Mouse (Mus musculus) frontal cortex, adult 2 months (tissue): ENCODE measurements around the gene Cyren. TPM values are rescaled to one million over a fixed set of nuclear protein-coding genes. Genes with fewer than 3 reads are reported as not detected.

ENCODE experiments used
- DNase-seq, 2 experiments: peaks; one replicate each; pipeline ENCODE4 v3.0.0; 2022; ENCODE audit warnings: low spot score in 1 of 2; ENCODE audit errors: extremely low spot score in 1 of 2
- polyA plus RNA-seq: library from polyadenylated mRNA; depleted of rRNA; stranded (reverse); fragments of >200 nt; gene quantifications from 2 replicates; pipeline ENCODE4 v1.2.3, GENCODE M21; 2012; rRNA removed

Gene Cyren
- polyA plus RNA-seq, 1 experiment: 6.5 TPM

DNA sequence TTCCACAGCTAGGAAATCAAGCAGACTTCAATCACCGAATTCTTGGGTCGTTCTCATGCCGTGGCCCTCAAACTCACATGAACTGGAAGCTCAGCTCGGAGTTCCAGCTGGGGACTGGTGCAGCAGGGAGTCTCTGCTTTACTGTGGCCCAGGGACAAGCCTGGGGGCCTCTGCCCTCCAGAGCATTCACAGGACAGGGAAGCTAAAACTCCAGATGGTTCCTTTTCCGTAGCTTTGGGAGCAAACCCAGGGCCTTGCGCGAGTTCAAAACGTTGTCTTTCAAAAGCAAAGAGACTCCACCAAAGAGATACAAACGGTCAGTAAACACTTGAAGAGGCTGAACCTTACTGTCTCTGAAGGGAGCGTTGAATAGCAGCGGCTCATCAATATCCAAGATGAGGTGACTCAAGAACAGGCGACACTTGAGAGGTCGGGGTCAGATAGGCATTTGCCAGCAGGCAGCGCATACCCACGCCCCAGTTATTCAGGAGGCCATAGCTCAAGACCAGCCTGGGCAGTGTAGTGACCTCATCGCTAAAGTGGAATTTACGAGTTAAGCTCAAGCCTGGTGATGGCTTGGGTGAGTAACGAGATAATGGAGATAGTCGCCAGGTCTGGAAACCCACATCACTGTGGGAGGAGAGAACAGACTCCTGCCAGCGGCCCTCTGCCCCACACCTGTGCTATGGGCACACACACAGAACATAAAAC is 9.2 kb downstream of the Cyren start:
- DNase-seq: no peak

DNA sequence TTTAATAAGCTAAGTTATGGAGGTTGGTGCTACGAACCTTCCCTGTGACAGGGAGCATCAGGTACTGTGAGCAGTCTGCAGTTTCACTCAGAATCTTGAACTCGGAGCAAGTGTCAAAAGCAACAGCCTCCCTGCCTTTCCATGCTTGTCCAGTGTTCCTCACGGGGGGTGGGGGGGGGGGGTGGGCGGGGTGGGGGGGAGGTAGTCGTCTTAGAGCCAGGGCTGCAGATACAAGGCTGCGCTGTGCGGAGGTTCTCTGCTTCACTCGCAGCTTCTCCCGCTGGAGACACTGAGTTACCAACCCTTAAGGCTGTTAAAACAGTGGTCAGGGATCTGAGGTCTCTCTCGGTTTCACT is 9.9 kb downstream of the Cyren start:
- no peak for DNase-seq

DNA sequence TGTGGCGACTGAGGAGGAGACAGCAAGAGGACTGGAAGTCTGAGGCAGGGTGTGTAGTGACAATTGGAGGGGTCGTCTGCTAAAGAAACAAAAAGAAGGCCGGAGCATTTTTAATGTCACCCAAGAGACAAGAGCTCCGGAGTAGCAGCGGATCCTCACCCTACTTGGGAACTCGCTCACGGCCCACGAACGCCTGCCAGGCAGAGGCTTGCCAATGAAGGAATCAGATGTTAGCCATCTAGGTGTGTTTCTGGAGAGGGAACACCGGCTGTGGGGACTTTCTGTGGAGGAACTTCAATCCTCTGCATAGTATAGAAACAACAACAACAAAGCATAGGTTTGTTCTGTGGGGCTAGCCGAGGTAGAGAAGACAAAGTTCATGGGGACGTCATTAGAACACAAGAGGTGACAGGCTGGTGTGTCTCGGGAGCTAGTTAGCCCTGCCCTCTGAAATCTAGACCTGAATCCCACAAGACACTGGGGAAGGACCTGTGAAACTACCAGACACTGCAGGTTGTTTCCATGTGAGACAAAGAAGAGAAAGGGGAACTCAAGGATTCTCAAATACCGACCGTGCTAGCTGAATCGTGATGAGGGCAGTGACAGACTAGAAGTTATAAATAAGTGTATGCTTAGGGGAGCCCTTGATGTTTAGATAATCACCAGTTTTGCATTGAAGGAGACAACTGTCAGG is 10.4 kb downstream of the Cyren start:
- DNase-seq: no peak

DNA sequence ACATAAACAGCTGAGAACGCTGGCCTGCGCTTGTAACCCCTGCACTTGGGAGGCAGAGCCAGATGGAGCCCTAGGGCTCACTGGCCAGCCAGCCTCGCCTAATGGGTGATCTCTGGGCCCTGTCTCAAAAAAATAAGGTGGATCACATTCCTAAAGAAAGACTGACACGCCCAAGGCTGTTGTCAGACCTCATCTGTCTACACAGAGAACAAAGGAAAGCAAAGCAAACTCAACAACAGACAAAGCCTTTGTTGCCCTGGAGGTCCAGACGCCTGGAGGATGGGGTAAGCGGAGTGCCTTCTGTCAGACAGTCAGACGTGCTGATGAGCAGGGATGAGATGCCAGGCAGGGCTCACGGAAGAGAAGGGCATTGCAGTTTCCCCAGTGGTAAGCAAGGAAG is 11.1 kb downstream of the Cyren start:
- no peak for DNase-seq

DNA sequence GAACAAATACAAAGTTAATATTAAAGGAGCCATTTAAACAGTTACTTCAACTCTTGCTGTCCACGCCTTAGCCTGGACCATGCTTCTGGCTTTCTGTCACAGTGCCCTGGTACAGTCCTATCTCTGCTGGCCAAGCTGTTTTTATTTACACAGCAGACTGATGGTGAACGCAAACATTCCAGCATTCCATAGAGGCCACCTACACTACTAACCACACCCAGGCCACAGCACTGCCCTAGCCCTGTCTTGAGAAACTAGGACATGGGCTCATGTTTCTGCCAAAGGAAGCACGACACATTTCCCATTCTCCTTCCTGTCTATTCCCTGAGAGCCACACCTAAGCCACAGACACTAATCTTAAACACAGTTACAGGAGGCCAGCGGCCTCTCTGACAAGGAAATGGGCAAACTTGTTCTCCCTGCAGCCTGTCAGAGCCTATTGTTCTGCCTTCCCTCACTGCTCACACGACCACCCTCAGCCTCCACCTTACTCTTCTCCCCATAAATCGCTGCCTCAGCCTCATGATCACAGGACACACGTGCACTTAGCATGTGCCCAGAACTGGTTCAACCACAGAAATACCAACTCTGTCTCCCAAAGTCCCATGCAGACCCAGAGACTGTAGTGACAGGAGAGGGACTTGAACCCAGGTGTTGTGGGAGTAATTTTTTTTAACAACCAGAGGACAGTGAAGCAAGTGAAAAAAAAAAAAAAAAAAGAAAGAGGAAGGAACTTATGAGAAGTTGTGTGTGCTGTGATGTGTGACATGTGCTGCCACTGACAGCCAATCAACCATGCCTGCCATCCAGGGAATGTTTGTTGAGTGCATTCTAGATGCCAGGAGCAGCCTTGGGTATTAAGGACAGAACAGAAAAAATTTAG is 11.9 kb downstream of the Cyren start:
- no peak for DNase-seq

DNA sequence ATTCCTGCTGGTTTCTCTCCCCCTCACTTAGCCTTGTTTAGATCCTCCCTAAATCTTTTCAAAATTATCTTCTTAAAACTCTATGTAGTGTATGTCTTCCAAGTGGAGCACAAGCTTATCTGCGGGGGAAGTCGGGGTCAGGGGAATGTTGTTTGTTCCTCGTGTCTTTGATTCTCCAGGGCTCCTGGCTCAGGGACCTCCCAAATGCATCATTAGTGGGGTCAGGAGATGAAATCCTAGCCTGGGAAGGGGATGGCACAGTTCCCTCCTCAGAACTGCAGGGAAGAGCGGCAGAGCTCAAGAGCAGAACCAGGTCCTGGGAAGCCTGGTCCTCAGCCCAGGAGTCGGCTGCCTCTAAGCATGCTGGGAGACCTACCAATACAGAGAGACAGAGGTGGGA is 12.6 kb downstream of the Cyren start:
- DNase-seq: no peak

DNA sequence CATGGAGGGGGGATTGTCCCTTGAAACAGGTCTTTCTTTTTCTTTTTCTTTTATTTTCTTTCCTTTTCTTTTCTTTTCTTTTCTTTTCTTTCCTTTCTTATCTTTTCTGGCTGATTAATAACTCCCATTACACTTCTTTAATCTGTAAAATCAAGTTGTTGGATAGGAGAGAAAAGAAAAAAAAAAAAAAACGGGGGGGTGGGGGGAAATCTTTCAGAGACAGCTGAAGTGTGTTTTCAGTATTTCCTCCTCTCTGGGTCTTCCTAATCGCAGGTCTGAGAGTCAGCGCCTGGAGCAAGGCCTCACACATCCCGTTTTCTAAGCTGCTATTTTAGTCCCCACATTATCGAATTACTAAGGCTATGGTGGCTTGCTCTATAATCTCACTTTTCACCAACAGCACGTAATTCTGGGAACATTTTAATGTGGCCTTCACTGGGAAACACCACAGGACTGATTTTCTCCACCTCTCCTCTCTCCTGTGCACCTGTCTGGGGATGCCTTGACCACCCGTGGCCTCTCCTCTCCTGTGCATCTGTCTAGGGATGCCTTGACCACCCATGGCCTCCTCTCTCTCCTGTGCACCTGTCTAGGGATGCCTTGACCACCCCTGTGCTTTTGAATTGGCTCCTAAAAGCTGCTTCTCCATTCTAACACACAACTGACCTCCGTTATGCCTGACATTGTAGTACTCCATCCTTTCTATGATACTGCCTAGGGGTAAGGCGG is 13.9 kb downstream of the Cyren start:
- DNase-seq: no peak

DNA sequence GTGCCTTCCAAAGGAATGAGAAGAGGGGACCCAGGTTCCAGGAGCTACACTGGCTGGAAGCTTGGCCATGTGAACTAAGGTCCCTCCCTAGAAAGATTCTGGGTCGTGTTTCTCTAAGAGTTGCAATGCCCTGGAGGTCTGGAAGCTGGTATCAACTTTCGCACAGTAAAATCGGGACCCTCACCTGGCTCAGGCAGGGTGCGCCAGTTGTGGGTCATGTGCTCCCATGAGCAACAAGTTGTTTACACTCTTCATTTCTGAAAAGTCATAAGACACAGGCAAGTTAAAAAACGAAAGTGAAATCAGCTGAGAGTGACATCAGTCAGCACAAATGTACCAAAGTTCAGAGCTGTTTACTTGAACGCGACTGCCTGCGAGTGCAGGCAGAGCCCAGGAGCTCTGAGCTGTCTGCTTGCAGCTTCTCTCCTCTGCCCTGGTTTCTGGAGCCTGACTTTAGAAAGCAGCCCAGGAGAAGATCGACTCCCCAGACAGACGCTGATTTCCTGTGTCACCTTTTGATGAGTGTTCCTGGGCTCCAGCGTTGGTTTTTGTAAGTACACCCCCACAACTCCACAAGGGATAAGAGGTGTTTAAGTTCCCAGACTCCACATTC is 15.0 kb downstream of the Cyren start, which contains the start of gene Tmem140:
Tmem140 (plus strand) TSS at position 356 of the 613 bp plus-strand sequence.
- DNase-seq: no peak

DNA sequence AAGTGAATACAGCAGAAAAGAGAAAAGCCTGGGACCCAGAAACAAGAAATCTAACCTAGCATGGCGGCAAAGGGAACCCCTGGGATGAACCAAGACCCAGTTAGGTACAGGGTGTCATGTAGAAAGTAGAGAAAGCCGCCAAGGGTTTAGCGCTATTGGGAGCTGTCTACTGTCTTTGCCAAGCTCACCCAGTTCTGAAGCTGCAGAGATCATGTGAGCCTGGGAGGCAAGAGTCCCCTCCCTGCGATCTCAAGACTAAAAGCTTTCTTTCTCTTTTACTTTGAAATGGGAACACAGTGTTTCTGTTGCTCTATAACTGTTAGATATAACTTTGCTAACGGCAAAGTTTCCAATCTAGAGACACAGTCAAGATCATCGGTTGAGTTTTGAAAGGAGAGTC is 15.5 kb downstream of the Cyren start:
- DNase-seq: no peak

DNA sequence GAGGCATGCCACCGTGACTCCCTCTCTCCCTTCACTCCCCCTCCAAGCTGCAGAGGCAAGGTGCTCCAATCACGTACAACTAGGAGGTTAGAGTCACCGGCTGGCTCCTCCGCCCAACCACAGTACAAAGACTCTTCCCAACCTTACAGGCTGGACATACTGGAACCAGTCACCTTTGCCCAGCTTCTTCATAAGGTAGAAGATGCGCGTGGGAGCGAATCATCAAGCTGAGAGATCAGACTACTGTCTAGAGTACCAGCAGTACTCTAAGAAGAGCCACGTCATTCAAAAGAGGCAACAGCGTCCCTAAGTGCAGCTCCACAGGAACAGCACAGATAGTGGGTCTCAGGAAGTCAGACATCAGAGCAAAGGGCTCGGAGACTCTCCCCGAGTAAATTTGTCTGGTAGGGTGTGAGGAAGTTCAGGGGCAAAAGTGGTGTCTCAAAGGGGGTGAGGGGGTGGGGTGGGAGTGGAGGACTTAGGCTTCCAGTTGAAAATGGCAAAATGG is 16.3 kb downstream of the Cyren start:
- DNase-seq: no peak

DNA sequence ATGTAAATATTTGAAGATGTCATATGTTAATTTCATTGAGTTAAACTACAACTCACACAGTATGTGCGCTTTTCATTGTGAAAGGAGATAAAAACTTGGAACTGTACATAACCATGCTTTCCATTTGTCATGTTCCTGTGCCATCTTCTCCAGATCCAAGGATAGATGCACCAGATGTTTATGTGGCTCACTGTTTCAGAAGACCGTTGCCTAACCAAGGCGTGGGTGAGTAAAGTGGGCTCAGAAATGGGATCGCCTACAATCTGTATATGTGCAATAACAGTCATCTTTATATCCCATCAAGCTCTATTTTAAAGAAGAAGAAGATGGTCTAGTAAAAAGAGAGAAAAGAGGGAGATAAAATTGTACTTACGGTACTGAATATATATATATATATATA is 45.5 kb downstream of the Cyren start:
- DNase-seq: peak; percentile 49 to 66

DNA sequence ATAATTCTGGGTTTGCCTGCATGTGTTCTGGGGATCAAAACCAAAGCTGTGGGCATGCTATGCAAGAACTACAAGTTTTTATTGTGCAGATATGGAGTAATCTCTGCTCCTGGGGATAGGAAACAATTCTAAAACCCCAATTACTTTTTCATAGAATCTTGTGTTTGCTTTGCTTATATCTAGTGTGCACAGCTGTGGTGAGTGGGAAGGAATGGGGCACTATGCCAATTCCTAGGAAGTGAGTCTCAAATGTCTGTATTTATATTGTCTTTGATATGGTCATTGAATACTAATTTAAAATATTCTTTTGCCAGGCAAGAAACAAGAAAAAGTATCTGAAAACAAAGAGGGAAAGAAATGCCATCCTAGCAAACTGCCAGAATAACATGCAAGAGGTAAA is 53.5 kb downstream of the Cyren start:
- DNase-seq: peak in 1 of 2 experiments; percentile 48

Other genes starting within 250 kb of the Cyren start
- 19.0 and 19.2 TPM in 2 replicates for gene Agbl3, start 97.6 kb downstream of the Cyren start, polyA plus RNA-seq
- gene Tmem140, start 14.9 kb downstream of the Cyren start, polyA plus RNA-seq: 1.9 and 2.1 TPM in 2 replicates
- gene Wdr91, start 32.8 kb upstream of the Cyren start, polyA plus RNA-seq: 22.8 and 26.7 TPM in 2 replicates
- not detected in 2 replicates for gene Stra8, start 42.1 kb upstream of the Cyren start, polyA plus RNA-seq
- 0.84 and 1.4 TPM in 2 replicates for gene Slc23a4, start 110.3 kb upstream of the Cyren start, polyA plus RNA-seq